Mouse (Mus musculus): ENCODE measurements around the gene Slc6a4. TPM values are rescaled to one million over a fixed set of nuclear protein-coding genes. Genes with fewer than 3 reads are reported as not detected.
A peak's percentile ranks its signal among the peaks of the same experiment; 100 is the strongest.

Gene Slc6a4
- polyA plus RNA-seq, 1 experiment, result 6.1 TPM

- TF ChIP-seq POLR2A (IDR thresholded peaks at IDR 0.05; ENCODE audit: low read depth, low read length) (no peak), CTCF (IDR thresholded peaks at IDR 0.05; ENCODE audit: extremely low read depth, insufficient read depth, insufficient read length, insufficient replicate concordance) (no peak)
- peak overlapping the region; percentile 91 for H3K4me3 ChIP-seq (ENCODE audit: extremely low read depth, insufficient read depth, insufficient read length)
- DNase-seq (ENCODE audit: low read depth in 1 of 2, low spot score in 2 of 2), result peak in 1 of 2 experiments; percentile 6
- H3K4me1 ChIP-seq (ENCODE audit: control insufficient read depth, insufficient read depth, insufficient read length), result no peaks in the 10 kb centered on the region
- peak overlapping the region; percentile 70; the same call in 1 of the 2 replicates for H3K27ac ChIP-seq (ENCODE audit: insufficient read depth, low read length)
- WGBS, result 1% methylated on average over 16 of the region's 16 CpGs
- H3K27me3 ChIP-seq (ENCODE audit: control insufficient read depth, insufficient read depth, low read length), result no peaks in the 10 kb centered on the region
- peaks cover 6% of the 10 kb centered on the region for H3K36me3 ChIP-seq (ENCODE audit: control insufficient read depth, insufficient read depth, low read length)
Observed at GRCm38 (mm10) chr11:77077792-77078191, 79.4 kb downstream of the Slc6a4 start.

- 4% methylated on average over 48 of the region's 48 CpGs for WGBS
- H3K27me3 ChIP-seq (ENCODE audit: control insufficient read depth, insufficient read depth, low read length), result no peaks in the 10 kb centered on the region
- H3K27ac ChIP-seq (ENCODE audit: insufficient read depth, low read length), result peak within 1 kb of the TSS; percentile 76
- peak within 1 kb of the TSS; percentile 91 for H3K4me3 ChIP-seq (ENCODE audit: extremely low read depth, insufficient read depth, insufficient read length)
- H3K36me3 ChIP-seq (ENCODE audit: control insufficient read depth, insufficient read depth, low read length), result peaks cover 6% of the 10 kb centered on the region
- peak; percentile 85 to 91 for DNase-seq (ENCODE audit: low read depth in 1 of 2, low spot score in 2 of 2)
- H3K4me1 ChIP-seq (ENCODE audit: control insufficient read depth, insufficient read depth, insufficient read length), result no peaks in the 10 kb centered on the region
- no peak for TF ChIP-seq CTCF (IDR thresholded peaks at IDR 0.05; ENCODE audit: extremely low read depth, insufficient read depth, insufficient read length, insufficient replicate concordance)
- peak; percentile 96 for TF ChIP-seq POLR2A (IDR thresholded peaks at IDR 0.05; ENCODE audit: low read depth, low read length)
Observed at GRCm38 (mm10) chr11:77078273-77079134, 80.1 kb downstream of the Slc6a4 start, which contains the start of gene Nsrp1. Gene Nsrp1 (minus strand): TSS chr11:77078435.

GRCm38 (mm10) chr11:77079361-77079760, 81.0 kb downstream of the Slc6a4 start:
- WGBS, result 95% methylated on average over 1 of the region's 1 CpGs
- Histone ChIP-seq H3K36me3 (ENCODE audit: control insufficient read depth, insufficient read depth, low read length) (peaks cover 3% of the 10 kb centered on the region), H3K27me3 (ENCODE audit: control insufficient read depth, insufficient read depth, low read length) (no peaks in the 10 kb centered on the region), H3K27ac (ENCODE audit: insufficient read depth, low read length) (no peak overlapping the region), H3K4me1 (ENCODE audit: control insufficient read depth, insufficient read depth, insufficient read length) (no peaks in the 10 kb centered on the region), H3K4me3 (ENCODE audit: extremely low read depth, insufficient read depth, insufficient read length) (no peak overlapping the region)
- DNase-seq (ENCODE audit: low read depth in 1 of 2, low spot score in 2 of 2), result no peak
- TF ChIP-seq CTCF (IDR thresholded peaks at IDR 0.05; ENCODE audit: extremely low read depth, insufficient read depth, insufficient read length, insufficient replicate concordance) (no peak), POLR2A (IDR thresholded peaks at IDR 0.05; ENCODE audit: low read depth, low read length) (no peak)

Other genes with a start within 250 kb of the Slc6a4 start
- 11.8 and 12.2 TPM in 2 replicates for gene Gosr1, start 235.0 kb upstream of the Slc6a4 start, polyA plus RNA-seq (2012; rRNA removed)
- gene Cpd, start 151.6 kb upstream of the Slc6a4 start, polyA plus RNA-seq (2012; rRNA removed), result 3.4 and 4.7 TPM in 2 replicates
- gene Tmigd1, start 96.4 kb upstream of the Slc6a4 start, polyA plus RNA-seq (2012; rRNA removed), result not detected in 2 replicates
- 5.9 and 6.2 TPM in 2 replicates for gene Blmh, start 73.8 kb upstream of the Slc6a4 start, polyA plus RNA-seq (2012; rRNA removed)
- gene Nsrp1, start 79.8 kb downstream of the Slc6a4 start, polyA plus RNA-seq (2012; rRNA removed), result 0.65 and 0.77 TPM in 2 replicates
- gene Efcab5, start 190.4 kb downstream of the Slc6a4 start, polyA plus RNA-seq (2012; rRNA removed), result 0.09 and 0.14 TPM in 2 replicates
- gene Ssh2, start 217.7 kb downstream of the Slc6a4 start, polyA plus RNA-seq (2012; rRNA removed), result 21.2 and 30.0 TPM in 2 replicates